Mouse (Mus musculus): Measurements from ENCODE around the gene Ntf3. TPM values are rescaled to one million over a fixed set of nuclear protein-coding genes. Genes with fewer than 3 reads are reported as not detected.

Ntf3 gene
- total and polyA plus RNA-seq, 3 experiments, result not detected

DNA sequence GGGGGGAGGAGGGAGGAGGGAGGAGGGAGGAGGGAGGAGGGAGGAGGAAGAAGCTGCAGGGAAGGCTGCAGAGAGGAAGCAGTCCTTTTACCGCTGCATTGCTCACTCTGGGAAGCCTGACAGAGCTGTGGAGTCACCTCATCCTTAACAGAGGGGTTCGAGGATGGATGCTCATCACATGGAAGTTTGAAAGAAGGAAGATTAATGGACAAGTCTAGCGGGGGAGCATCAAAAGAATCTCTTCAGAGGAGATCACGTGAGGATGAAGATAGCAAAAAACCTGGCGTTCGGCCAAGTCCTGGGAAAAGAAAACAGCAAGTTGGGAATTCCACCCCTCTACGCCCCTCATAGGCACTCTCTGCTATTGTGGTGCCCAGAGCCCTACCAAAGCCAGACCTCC, 38.5 kb downstream of the Ntf3 start:
- no peaks in the 10 kb centered on the region for H3K27me3 ChIP-seq (ENCODE audit: control insufficient read depth in 1 of 2, insufficient read depth in 2 of 2, low read length in 2 of 2)
- no peak overlapping the region for H3K27ac ChIP-seq (ENCODE audit: control insufficient read depth, low read depth, low read length)
- TF ChIP-seq JUND (IDR thresholded peaks at IDR 0.05; ENCODE audit: low read depth, low read length) (no peak), RAD21 (IDR thresholded peaks at IDR 0.05; ENCODE audit: low read depth, low read length) (no peak), ELF1 (IDR thresholded peaks at IDR 0.05; ENCODE audit: low read depth, low read length) (no peak), UBTF (IDR thresholded peaks at IDR 0.05; ENCODE audit: borderline replicate concordance, insufficient read depth, low read depth, low read length) (no peak), ZC3H11A (IDR thresholded peaks at IDR 0.05; ENCODE audit: low read depth, low read length) (no peak), POLR2A (IDR thresholded peaks at IDR 0.05; ENCODE audit: control insufficient read depth in 1 of 2, insufficient read depth in 1 of 2, low read depth in 1 of 2, low read length in 2 of 2, poor library complexity in 1 of 2) (no peak), RCOR1 (IDR thresholded peaks at IDR 0.05; ENCODE audit: low read depth, low read length) (no peak), HCFC1 (IDR thresholded peaks at IDR 0.05; ENCODE audit: low read depth, low read length) (no peak), GABPA (IDR thresholded peaks at IDR 0.05; ENCODE audit: low read depth, low read length) (no peak), TAL1 (IDR thresholded peaks at IDR 0.05; ENCODE audit: low read length) (no peak), MEF2A (IDR thresholded peaks at IDR 0.05; ENCODE audit: extremely low read depth, insufficient replicate concordance, low read depth, low read length, poor library complexity, severe bottlenecking) (no peak)
- no peak overlapping the region for H3K4me3 ChIP-seq (ENCODE audit: control insufficient read depth in 1 of 2, insufficient read depth in 1 of 2, low read depth in 2 of 2, low read length in 2 of 2)
- no peaks in the 10 kb centered on the region for H3K79me2 ChIP-seq (ENCODE audit: control insufficient read depth, insufficient read depth, low read length, poor library complexity)
- H3K9me3 ChIP-seq (replicated peaks; ENCODE audit: insufficient read depth, low read length), result no peaks in the 10 kb centered on the region
- no peak overlapping the region for H3K9ac ChIP-seq (ENCODE audit: control insufficient read depth, low read depth, low read length, poor library complexity, severe bottlenecking)
- H3K4me1 ChIP-seq (ENCODE audit: control insufficient read depth in 1 of 2, insufficient read depth in 2 of 2, low read length in 2 of 2), result no peaks in the 10 kb centered on the region
- H3K36me3 ChIP-seq (ENCODE audit: control insufficient read depth in 1 of 2, insufficient read depth in 2 of 2, low read length in 2 of 2), result no peaks in the 10 kb centered on the region
- no peak for DNase-seq (ENCODE audit: low read depth, low spot score)

DNA sequence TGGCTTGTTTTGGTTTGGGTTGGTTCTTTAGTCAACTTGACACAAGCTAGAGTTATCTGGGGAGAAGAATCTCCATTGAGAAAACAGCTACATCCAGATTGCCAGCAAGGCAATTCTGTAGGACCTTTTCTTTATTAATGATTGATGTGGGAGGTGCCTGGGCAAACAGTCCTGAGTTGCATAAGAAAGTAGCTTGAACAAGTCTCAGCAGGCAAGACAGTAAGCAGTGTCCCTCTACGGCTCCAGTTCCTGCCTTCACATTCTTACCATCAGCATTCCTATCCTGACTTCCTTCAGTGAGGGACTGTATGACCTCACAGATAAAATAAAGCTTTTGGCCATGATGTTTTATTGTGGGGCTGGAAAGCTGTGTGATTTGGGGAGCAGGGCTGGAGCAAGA, 48.5 kb downstream of the Ntf3 start:
- no peaks in the 10 kb centered on the region for H3K36me3 ChIP-seq (ENCODE audit: control insufficient read depth in 1 of 2, insufficient read depth in 2 of 2, low read length in 2 of 2)
- no peak overlapping the region for H3K9ac ChIP-seq (ENCODE audit: control insufficient read depth, low read depth, low read length, poor library complexity, severe bottlenecking)
- H3K27ac ChIP-seq (ENCODE audit: control insufficient read depth, low read depth, low read length), result no peak overlapping the region
- no peak overlapping the region for H3K4me3 ChIP-seq (ENCODE audit: control insufficient read depth in 1 of 2, insufficient read depth in 1 of 2, low read depth in 2 of 2, low read length in 2 of 2)
- TF ChIP-seq MXI1 (IDR thresholded peaks at IDR 0.05; ENCODE audit: low read depth, low read length), result no peak
- TF ChIP-seq CTCF (IDR thresholded peaks at IDR 0.05 in 2 of 3, conservative IDR thresholded peaks at IDR 0.05 in 1 of 3; ENCODE audit: control insufficient read depth in 1 of 3, insufficient read depth in 1 of 3, low read depth in 2 of 3, low read length in 3 of 3, poor library complexity in 1 of 3, severe bottlenecking in 1 of 3), result no peak
- no peak for TF ChIP-seq MEF2A (IDR thresholded peaks at IDR 0.05; ENCODE audit: extremely low read depth, insufficient replicate concordance, low read depth, low read length, poor library complexity, severe bottlenecking)
- no peak for TF ChIP-seq MAFK (IDR thresholded peaks at IDR 0.05; ENCODE audit: borderline replicate concordance, low read depth, low read length)
- no peak for TF ChIP-seq E2F4 (IDR thresholded peaks at IDR 0.05; ENCODE audit: borderline replicate concordance, low read depth, low read length)
- no peaks in the 10 kb centered on the region for H3K79me2 ChIP-seq (ENCODE audit: control insufficient read depth, insufficient read depth, low read length, poor library complexity)
- no peaks in the 10 kb centered on the region for H3K9me3 ChIP-seq (replicated peaks; ENCODE audit: insufficient read depth, low read length)
- no peak for DNase-seq (ENCODE audit: low read depth, low spot score)
- H3K27me3 ChIP-seq (ENCODE audit: control insufficient read depth in 1 of 2, insufficient read depth in 2 of 2, low read length in 2 of 2), result no peaks in the 10 kb centered on the region
- no peaks in the 10 kb centered on the region for H3K4me1 ChIP-seq (ENCODE audit: control insufficient read depth in 1 of 2, insufficient read depth in 2 of 2, low read length in 2 of 2)

DNA sequence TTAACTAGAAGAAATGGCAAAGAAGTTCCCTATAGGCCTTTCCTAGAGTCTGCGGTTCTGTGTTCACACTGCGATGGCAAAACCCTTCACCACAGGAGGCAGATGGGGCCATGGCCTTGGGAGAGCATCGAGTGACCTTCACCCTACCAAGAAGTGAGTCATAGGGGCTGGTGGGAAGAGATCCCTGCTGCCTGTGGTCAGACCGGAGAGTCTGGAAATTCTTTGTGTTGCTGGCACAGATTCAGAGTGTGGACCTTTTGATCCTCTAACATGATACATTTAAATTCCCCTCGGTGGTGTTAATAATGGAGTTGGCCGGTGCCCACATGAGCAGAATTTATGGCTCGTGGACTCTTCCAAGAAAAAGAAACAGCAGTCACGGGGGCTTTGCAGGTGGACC, 49.5 kb downstream of the Ntf3 start:
- TF ChIP-seq CTCF (IDR thresholded peaks at IDR 0.05 in 2 of 3, conservative IDR thresholded peaks at IDR 0.05 in 1 of 3; ENCODE audit: control insufficient read depth in 1 of 3, insufficient read depth in 1 of 3, low read depth in 2 of 3, low read length in 3 of 3, poor library complexity in 1 of 3, severe bottlenecking in 1 of 3) (no peak), CHD2 (IDR thresholded peaks at IDR 0.05; ENCODE audit: low read length) (no peak), TCF12 (IDR thresholded peaks at IDR 0.05; ENCODE audit: low read depth, low read length) (no peak), CHD1 (IDR thresholded peaks at IDR 0.05; ENCODE audit: low read depth, low read length) (no peak), MYC (IDR thresholded peaks at IDR 0.05; ENCODE audit: low read depth, low read length) (no peak), USF1 (IDR thresholded peaks at IDR 0.05; ENCODE audit: low read depth, low read length) (no peak), MEF2A (IDR thresholded peaks at IDR 0.05; ENCODE audit: extremely low read depth, insufficient replicate concordance, low read depth, low read length, poor library complexity, severe bottlenecking) (no peak), ELF1 (IDR thresholded peaks at IDR 0.05; ENCODE audit: low read depth, low read length) (no peak)
- Histone ChIP-seq H3K4me3 (ENCODE audit: control insufficient read depth in 1 of 2, insufficient read depth in 1 of 2, low read depth in 2 of 2, low read length in 2 of 2) (no peak overlapping the region), H3K9me3 (replicated peaks; ENCODE audit: insufficient read depth, low read length) (no peaks in the 10 kb centered on the region), H3K36me3 (ENCODE audit: control insufficient read depth in 1 of 2, insufficient read depth in 2 of 2, low read length in 2 of 2) (no peaks in the 10 kb centered on the region), H3K27me3 (ENCODE audit: control insufficient read depth in 1 of 2, insufficient read depth in 2 of 2, low read length in 2 of 2) (no peaks in the 10 kb centered on the region), H3K27ac (ENCODE audit: control insufficient read depth, low read depth, low read length) (no peak overlapping the region), H3K4me1 (ENCODE audit: control insufficient read depth in 1 of 2, insufficient read depth in 2 of 2, low read length in 2 of 2) (no peaks in the 10 kb centered on the region), H3K9ac (ENCODE audit: control insufficient read depth, low read depth, low read length, poor library complexity, severe bottlenecking) (no peak overlapping the region), H3K79me2 (ENCODE audit: control insufficient read depth, insufficient read depth, low read length, poor library complexity) (no peaks in the 10 kb centered on the region)
- no peak for DNase-seq (ENCODE audit: low read depth, low spot score)
